Mouse (Mus musculus): Measurements from ENCODE around the gene Ttll13. TPM values are rescaled to one million over a fixed set of nuclear protein-coding genes. Genes with fewer than 3 reads are reported as not detected.

Gene Ttll13
- total RNA-seq, 2 experiments from 2014 or later = 0.95 to 1.2 TPM

GRCm38 (mm10) chr7:80296462-80296861 lies 50.3 kb downstream of the Ttll13 start:
- no peak for DNase-seq (ENCODE audit: low spot score in 2 of 2)
- intact Hi-C loops (cut with DNase I) = loop anchor here (5.0 kb wide), 1 partner anchor 41 kb away; no protein-coding TSS in a partner anchor

- intact Hi-C loops (cut with DNase I) = loop anchor here (5.0 kb wide), 1 partner anchor 40 kb away; no protein-coding TSS in a partner anchor
These were observed 50.9 kb downstream of the Ttll13 start for GRCm38 (mm10) chr7:80297041-80297440.

GRCm38 (mm10) chr7:80298754-80299153 lies 52.6 kb downstream of the Ttll13 start:
- no peak for DNase-seq (ENCODE audit: low spot score in 2 of 2)
- intact Hi-C loops (cut with DNase I) = loop anchor here (5.0 kb wide), 1 partner anchor 39 kb away; no protein-coding TSS in a partner anchor

More at GRCm38 (mm10) chr7:80297041-80297440, 50.9 kb downstream of the Ttll13 start:
- DNase-seq (ENCODE audit: low spot score in 2 of 2) = no peak

GRCm38 (mm10) chr7:80299568-80299967 lies 53.4 kb downstream of the Ttll13 start:
- intact Hi-C loops (cut with DNase I) = loop anchor here (5.0 kb wide), 1 partner anchor 38 kb away; no protein-coding TSS in a partner anchor
- no peak for DNase-seq (ENCODE audit: low spot score in 2 of 2)

- intact Hi-C loops (cut with DNase I) = no loop called here
- DNase-seq (ENCODE audit: low spot score in 2 of 2) = no peak
These were observed 55.3 kb downstream of the Ttll13 start for GRCm38 (mm10) chr7:80301522-80301921.

GRCm38 (mm10) chr7:80307766-80308165 lies 61.6 kb downstream of the Ttll13 start:
- no peak for DNase-seq (ENCODE audit: low spot score in 2 of 2)
- intact Hi-C loops (cut with DNase I) = no loop called here

Other genes starting within 250 kb of the Ttll13 start
- gene Zfp710, start 221.6 kb upstream of the Ttll13 start, total RNA-seq (2021) = 10 to 100 TPM; 15.7 to 16.0 TPM
- gene Idh2, start 131.0 kb upstream of the Ttll13 start, total RNA-seq (2021) = 10 to 100 TPM; 48.1 to 50.3 TPM
- gene Sema4b, start 59.5 kb upstream of the Ttll13 start, total RNA-seq (2021) = 10 to 100 TPM; 20.0 to 20.7 TPM
- gene Cib1, start 13.6 kb upstream of the Ttll13 start, total RNA-seq (2021) = 10 to 100 TPM; 18.7 to 22.0 TPM
- 1 to 10 TPM; 6.6 to 6.7 TPM for gene Gdpgp1, start 13.5 kb upstream of the Ttll13 start, total RNA-seq (2021)
- gene Ngrn, start 14.8 kb downstream of the Ttll13 start, total RNA-seq (2021) = 10 to 100 TPM; 39.9 to 42.4 TPM
- 10 to 100 TPM; 19.3 to 19.6 TPM for gene Vps33b, start 23.3 kb downstream of the Ttll13 start, total RNA-seq (2021)
- gene Prc1, start 48.1 kb downstream of the Ttll13 start, total RNA-seq (2021) = 1 to 10 TPM; 3.2 to 3.8 TPM
- gene Rccd1, start 78.1 kb downstream of the Ttll13 start, total RNA-seq (2021) = 10 to 100 TPM; 11.8 to 12.8 TPM
- 10 to 100 TPM; 44.8 to 49.7 TPM for gene Unc45a, start 94.6 kb downstream of the Ttll13 start, total RNA-seq (2021)
- 10 to 100 TPM; 42.0 to 53.2 TPM for gene Hddc3, start 96.7 kb downstream of the Ttll13 start, total RNA-seq (2021)
- 100 to 1,000 TPM; 114 to 118 TPM for gene Man2a2, start 125.0 kb downstream of the Ttll13 start, total RNA-seq (2021)
- gene Fes, start 141.6 kb downstream of the Ttll13 start, total RNA-seq (2021) = 1 to 10 TPM; 5.6 to 6.7 TPM
- 10 to 100 TPM; 38.8 to 46.2 TPM for gene Furin, start 159.1 kb downstream of the Ttll13 start, total RNA-seq (2021)